Mouse (Mus musculus): ENCODE measurements around the gene Ncor2.

- TF ChIP-seq ZNF384 (IDR thresholded peaks at IDR 0.05; ENCODE audit: low read depth, low read length): no peak
- no peak for TF ChIP-seq ZC3H11A (IDR thresholded peaks at IDR 0.05; ENCODE audit: borderline replicate concordance, low read depth, low read length)
- no peak for TF ChIP-seq MAFK (IDR thresholded peaks at IDR 0.05; ENCODE audit: insufficient read depth, low read depth, low read length)
- TF ChIP-seq HCFC1 (IDR thresholded peaks at IDR 0.05; ENCODE audit: borderline replicate concordance, insufficient read depth, low read length): no peak
- no peak for TF ChIP-seq CHD2 (IDR thresholded peaks at IDR 0.05; ENCODE audit: low read depth, low read length)
Measured at GRCm38 (mm10) chr5:125140151-125140699, 38.8 kb downstream of the Ncor2 start.
